ENCODE assay signal across 11 mouse cellular contexts in the genomic region with DNA sequence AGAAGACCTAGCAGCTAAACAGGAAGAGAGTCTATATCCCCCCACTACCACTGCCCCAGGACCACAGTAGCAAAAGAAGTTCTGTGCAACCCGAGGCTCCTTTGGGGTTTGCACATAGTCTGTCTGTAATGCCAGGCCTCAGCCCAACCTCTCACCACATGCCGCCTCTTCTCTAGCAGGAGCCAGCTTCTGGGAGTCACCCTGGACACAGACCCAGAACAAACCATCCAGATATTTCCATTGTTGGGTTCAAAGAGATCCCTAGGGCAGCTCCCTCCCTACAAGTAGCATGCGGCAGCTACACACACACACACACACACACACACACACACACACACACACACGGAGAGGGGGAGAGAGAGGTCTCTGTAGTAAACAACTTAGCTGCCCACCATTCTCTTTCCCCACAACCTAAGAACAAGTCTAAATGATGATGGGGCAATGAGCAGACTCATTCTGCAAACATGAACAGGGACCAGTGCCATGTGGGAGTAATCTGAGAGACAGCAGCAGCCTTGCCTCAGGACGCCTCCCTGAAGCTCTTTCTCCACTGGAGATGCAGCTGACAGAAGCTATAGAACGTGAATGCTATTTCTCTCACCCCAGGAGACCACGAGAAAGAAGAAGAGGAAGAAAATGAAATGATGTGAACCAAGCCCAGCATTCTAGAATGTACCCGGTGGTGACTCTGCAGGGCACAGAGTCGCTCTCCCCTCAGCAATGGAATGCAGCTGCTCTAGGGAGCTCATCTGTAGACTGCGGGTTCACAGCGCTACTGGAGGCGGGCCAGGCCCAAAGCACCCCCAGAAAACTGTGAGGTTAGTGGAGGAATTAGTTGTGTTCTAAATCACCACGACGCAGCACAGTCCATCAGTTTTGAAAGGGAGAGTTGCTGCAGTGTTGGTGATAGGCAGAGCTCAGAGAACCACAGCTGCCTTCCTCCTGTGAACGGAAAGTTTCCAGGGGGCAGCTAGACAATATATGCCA. TPM values are rescaled to one million over a fixed set of nuclear protein-coding genes. Genes with fewer than 3 reads are reported as not detected.
A peak's percentile ranks its signal among the peaks of the same experiment; 100 is the strongest.
DNase-seq lines count a peak whose midpoint lies in the region; ATAC-seq lines count a peak whose summit lies in the region.
"Had no signal": no experiment of that assay in that cellular context is flagged by ENCODE, and none has a peak within 500 bp of the region (broad histone marks: within the 10 kb centered on the region; RNA-seq: fewer than 3 reads in every experiment).

No protein-coding gene starts in this region.

- no peaks in the 10 kb centered on the region for H3K9me3 ChIP-seq in kidney, embryonic 14.5 days (ENCODE audit: control insufficient read depth, low read length)
- H3K9me3 ChIP-seq in liver, embryonic 11.5 days (ENCODE audit: control insufficient read depth, low read length), result no peaks in the 10 kb centered on the region
- H3K9me3 ChIP-seq: heart, embryonic 13.5 days had no signal

- ATAC-seq in kidney, embryonic 14.5 days (ENCODE audit: low FRiP score, low TSS enrichment), result no peak
- ATAC-seq in megakaryocyte progenitor cell, adult 5-6 weeks (replicated peaks; ENCODE audit: poor library complexity), result peak; percentile 24; the same call in 1 of the 2 replicates
- ATAC-seq in liver, embryonic 11.5 days (replicated peaks; ENCODE audit: low FRiP score), result no peak

- WGBS in kidney, embryonic 14.5 days, result 47% methylated on average over 15 of the region's 15 CpGs
- 64% methylated on average over 15 of the region's 15 CpGs for WGBS in liver, embryonic 11.5 days

- no peak for DNase-seq in kidney, adult 9 months
- peak; percentile 63 for DNase-seq in brain, adult 2 months (ENCODE audit: low read depth, low spot score)
- peak; percentile 48 for DNase-seq in gastrocnemius, postnatal 25 days
- no peak for DNase-seq in urinary bladder, postnatal 10 days (ENCODE audit: low spot score)
- no peak for DNase-seq in adrenal gland, postnatal 25 days
- no peak for DNase-seq in liver, embryonic 11.5 days (ENCODE audit: low spot score)
- DNase-seq: cerebellum, adult 2 months had no signal

- peak overlapping the region; percentile 78 for H3K27ac ChIP-seq in kidney, embryonic 14.5 days (ENCODE audit: low read depth, low read length)
- no peak overlapping the region for H3K27ac ChIP-seq in liver, embryonic 11.5 days (ENCODE audit: low read depth, low read length)
- H3K27ac ChIP-seq: heart, embryonic 13.5 days had no signal

- no peaks in the 10 kb centered on the region for H3K27me3 ChIP-seq in kidney, embryonic 14.5 days (ENCODE audit: control insufficient read depth, insufficient read depth, low read length)
- no peaks in the 10 kb centered on the region for H3K27me3 ChIP-seq in liver, embryonic 11.5 days (replicated peaks; ENCODE audit: control insufficient read depth, insufficient read depth, low read length)
- H3K27me3 ChIP-seq: heart, embryonic 13.5 days had no signal

- no peak overlapping the region for H3K9ac ChIP-seq in kidney, embryonic 14.5 days (ENCODE audit: low read depth, low read length)
- no peak overlapping the region for H3K9ac ChIP-seq in liver, embryonic 11.5 days (ENCODE audit: low read depth, low read length)
- H3K9ac ChIP-seq: heart, embryonic 13.5 days had no signal

- peaks cover 23% of the 10 kb centered on the region for H3K4me1 ChIP-seq in kidney, embryonic 14.5 days (ENCODE audit: control insufficient read depth, insufficient read depth, low read length)
- no peaks in the 10 kb centered on the region for H3K4me1 ChIP-seq in liver, embryonic 11.5 days (replicated peaks; ENCODE audit: control insufficient read depth, insufficient read depth, low read length)

- H3K4me2 ChIP-seq in kidney, embryonic 14.5 days (replicated peaks; ENCODE audit: low read depth, low read length), result no peak overlapping the region
- no peak overlapping the region for H3K4me2 ChIP-seq in liver, embryonic 11.5 days
- H3K4me2 ChIP-seq: heart, embryonic 13.5 days had no signal

- H3K4me3 ChIP-seq in kidney, embryonic 14.5 days (ENCODE audit: low read length), result no peak overlapping the region
- H3K4me3 ChIP-seq in liver, embryonic 11.5 days (ENCODE audit: low read depth, low read length), result no peak overlapping the region
- H3K4me3 ChIP-seq: heart, embryonic 13.5 days had no signal

- no peaks in the 10 kb centered on the region for H3K36me3 ChIP-seq in kidney, embryonic 14.5 days (ENCODE audit: control insufficient read depth, insufficient read depth, low read length)
- H3K36me3 ChIP-seq in liver, embryonic 11.5 days (ENCODE audit: control insufficient read depth, insufficient read depth, low read length), result no peaks in the 10 kb centered on the region
- H3K36me3 ChIP-seq: heart, embryonic 13.5 days had no signal

RNA-seq across cellular contexts. Expression of a gene that starts 20.7 kb away (rescaled TPM):
- 56.6 and 58.4 TPM in 2 replicates for polyA plus RNA-seq in kidney, embryonic 14.5 days (2014; fragmentation: Nextera tagmentation; extraction: Ambion mirVana)
- total RNA-seq in gastrocnemius, postnatal 25 days (2021), result 1 to 10 TPM; 5.2 TPM
- 0.37 and 0.49 TPM in 2 replicates for total RNA-seq in megakaryocyte progenitor cell, adult 5-6 weeks (2015)
- total RNA-seq in megakaryocyte progenitor cell, adult 5-6 weeks (2017), result 0.25 and 0.57 TPM in 2 replicates
- 6.9 and 9.0 TPM in 2 replicates for total RNA-seq in adrenal gland, postnatal 25 days (2021)
- 7.8 and 8.5 TPM in 2 replicates for polyA plus RNA-seq in liver, embryonic 11.5 days (2014; fragmentation: Nextera tagmentation; extraction: Ambion mirVana)

RNA-seq across cellular contexts. Expression of a gene that starts 22.1 kb away (rescaled TPM):
- polyA plus RNA-seq in kidney, embryonic 14.5 days (2014; fragmentation: Nextera tagmentation; extraction: Ambion mirVana), result not detected in 2 replicates
- total RNA-seq in gastrocnemius, postnatal 25 days (2021), result not detected
- total RNA-seq in megakaryocyte progenitor cell, adult 5-6 weeks (2015), result not detected in 2 replicates
- not detected in 2 replicates for total RNA-seq in megakaryocyte progenitor cell, adult 5-6 weeks (2017)
- total RNA-seq in adrenal gland, postnatal 25 days (2021), result not detected in 2 replicates
- not detected in 2 replicates for polyA plus RNA-seq in liver, embryonic 11.5 days (2014; fragmentation: Nextera tagmentation; extraction: Ambion mirVana)
- polyA plus RNA-seq: cerebellum, adult 2 months; heart, embryonic 13.5 days; limb, embryonic 11.5 days had no signal

Comparison
In these comparisons a context has a peak if more than half of its experiments do, and no peak if none do; other contexts are left out.
1. DNase-seq: peak in brain, adult 2 months (single experiment) and gastrocnemius, postnatal 25 days (single experiment); none in kidney, adult 9 months (single experiment), urinary bladder, postnatal 10 days (single experiment), adrenal gland, postnatal 25 days (single experiment) and liver, embryonic 11.5 days (single experiment).